Mouse (Mus musculus) kidney, postnatal 0 days (tissue): ENCODE measurements at regions not wholly inside any gene's neighbourhood (a gene's known extent, or its start where the extent isn't known, plus 50 kb on each side); places are given as distances from the start of the nearest gene placed in this dataset.

ENCODE experiments used
- ATAC-seq: fragments of 200-750 bp; cut with Nextera tagmentation; replicated peaks from 2 replicates; pipeline ENCODE4 v1.8.0; 2017; ENCODE audit warnings: low read depth, moderate number of reproducible peaks, moderate TSS enrichment, moderate library complexity; ENCODE audit not compliant: low FRiP score
- DNase-seq: peaks from one replicate; pipeline ENCODE4 v3.0.0-alpha.2; 2016; ENCODE audit warnings: low spot score
- H3K27ac ChIP-seq: fragments of 300-500 bp; sonication (generic); 2 replicates; pipeline ENCODE4 v1.5.1; 2014; ENCODE audit warnings: mild to moderate bottlenecking
- H3K27me3 ChIP-seq: fragments of 300-500 bp; sonication (generic); 2 replicates; pipeline ENCODE4 v1.6.1; 2014; ENCODE audit warnings: low read length, mixed read lengths; ENCODE audit not compliant: insufficient read depth
- H3K36me3 ChIP-seq: fragments of 300-500 bp; sonication (generic); 2 replicates; pipeline ENCODE4 v1.6.1; 2014; ENCODE audit warnings: low read length, mixed read lengths; ENCODE audit not compliant: insufficient read depth
- H3K4me1 ChIP-seq: fragments of 300-500 bp; sonication (generic); replicated peaks from 2 replicates; pipeline ENCODE4 v1.6.1; 2014; ENCODE audit warnings: antibody characterized with exemption, low read length, mixed read lengths; ENCODE audit not compliant: insufficient read depth
- H3K4me2 ChIP-seq: fragments of 300-500 bp; sonication (generic); 2 replicates; pipeline ENCODE4 v1.6.1; 2014; ENCODE audit warnings: mild to moderate bottlenecking, low read length, moderate library complexity, mixed read lengths
- H3K4me3 ChIP-seq: fragments of 300-500 bp; sonication (generic); replicated peaks from 2 replicates; pipeline ENCODE4 v1.5.1; 2014; ENCODE audit warnings: low read depth, low read length
- H3K9ac ChIP-seq: fragments of 300-500 bp; sonication (generic); 2 replicates; pipeline ENCODE4 v1.6.1; 2014; ENCODE audit warnings: low read depth, low read length
- H3K9me3 ChIP-seq: fragments of 300-500 bp; sonication (generic); replicated peaks from 2 replicates; pipeline ENCODE4 v1.6.1; 2016; ENCODE audit warnings: low read length, inconsistent platforms, mixed read lengths
- CTCF ChIP-seq: IDR thresholded peaks from 2 replicates; pipeline ENCODE4 v1.5.1; 2016; ENCODE audit warnings: antibody characterized with exemption, low read depth, mild to moderate bottlenecking, moderate library complexity
- WGBS: fragments of 180-500 bp; shearing (Covaris S2); extraction: QIAGEN DNeasy Blood & Tissue Kit; methylation state at CpG from one replicate; pipeline ENCODE4 v1.1.7; 2014; 5-methylcytosine and 5-hydroxymethylcytosine counted together

- H3K4me1 ChIP-seq = no peaks in the 10 kb centered on the region
- DNase-seq (no peak), ATAC-seq (no peak)
- no peak overlapping the region for H3K27ac ChIP-seq
- no peaks in the 10 kb centered on the region for H3K9me3 ChIP-seq
- 69% methylated on average over 5 of the region's 5 CpGs for WGBS
- no peak overlapping the region for H3K9ac ChIP-seq
- no peak overlapping the region for H3K4me3 ChIP-seq
- no peaks in the 10 kb centered on the region for H3K27me3 ChIP-seq
- TF ChIP-seq CTCF = no peak
- no peak overlapping the region for H3K4me2 ChIP-seq
- H3K36me3 ChIP-seq = no peaks in the 10 kb centered on the region
Measured at GRCm38 (mm10) chr7:113682271-113682670, 83.5 kb upstream of the Spon1 start.

DNA sequence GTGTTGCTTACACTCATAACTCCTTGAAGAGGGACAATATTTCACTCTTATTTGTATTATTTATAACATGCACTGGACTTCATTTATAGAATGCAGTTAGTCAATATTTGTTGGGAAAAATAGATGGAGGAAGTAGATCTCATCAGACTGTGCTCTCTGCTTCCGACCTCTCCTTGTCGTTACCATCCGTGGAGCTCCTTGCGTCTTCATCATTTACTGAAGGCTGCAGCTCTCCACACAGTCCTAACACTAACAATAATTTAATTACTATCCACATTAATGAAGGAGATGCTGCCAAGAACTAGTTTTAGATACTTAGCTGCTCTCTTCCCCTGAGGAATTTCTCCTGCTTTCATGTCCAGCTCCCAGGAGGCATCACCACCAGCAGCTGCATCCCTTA, 80.4 kb upstream of the Spon1 start:
- Histone ChIP-seq H3K4me2 (no peak overlapping the region), H3K27me3 (no peaks in the 10 kb centered on the region), H3K4me1 (no peaks in the 10 kb centered on the region), H3K9me3 (no peaks in the 10 kb centered on the region), H3K9ac (no peak overlapping the region), H3K27ac (no peak overlapping the region), H3K4me3 (no peak overlapping the region), H3K36me3 (no peaks in the 10 kb centered on the region)
- DNase-seq (no peak), ATAC-seq (no peak)
- 80% methylated on average over 4 of the region's 4 CpGs for WGBS
- no peak for TF ChIP-seq CTCF

GRCm38 (mm10) chr7:113686527-113686926, 79.3 kb upstream of the Spon1 start:
- H3K4me3 ChIP-seq = no peak overlapping the region
- no peak overlapping the region for H3K4me2 ChIP-seq
- H3K27me3 ChIP-seq = no peaks in the 10 kb centered on the region
- no peaks in the 10 kb centered on the region for H3K4me1 ChIP-seq
- H3K36me3 ChIP-seq = no peaks in the 10 kb centered on the region
- 65% methylated on average over 3 of the region's 3 CpGs for WGBS
- DNase-seq (no peak), ATAC-seq (no peak)
- no peaks in the 10 kb centered on the region for H3K9me3 ChIP-seq
- H3K9ac ChIP-seq = no peak overlapping the region
- no peak overlapping the region for H3K27ac ChIP-seq
- TF ChIP-seq CTCF = no peak

- no peaks in the 10 kb centered on the region for H3K36me3 ChIP-seq
- H3K27ac ChIP-seq = no peak overlapping the region
- 84% methylated on average over 6 of the region's 6 CpGs for WGBS
- TF ChIP-seq CTCF = no peak
- H3K4me1 ChIP-seq = no peaks in the 10 kb centered on the region
- H3K4me3 ChIP-seq = no peak overlapping the region
- no peak for ATAC-seq
- no peaks in the 10 kb centered on the region for H3K9me3 ChIP-seq
- H3K27me3 ChIP-seq = no peaks in the 10 kb centered on the region
- no peak overlapping the region for H3K9ac ChIP-seq
- no peak overlapping the region for H3K4me2 ChIP-seq
- no peak for DNase-seq
Measured at GRCm38 (mm10) chr7:113687566-113687965, 78.2 kb upstream of the Spon1 start.

GRCm38 (mm10) chr7:113688231-113688669, 77.5 kb upstream of the Spon1 start:
- Histone ChIP-seq H3K9ac (no peak overlapping the region), H3K9me3 (no peaks in the 10 kb centered on the region), H3K4me1 (no peaks in the 10 kb centered on the region), H3K27ac (no peak overlapping the region), H3K27me3 (no peaks in the 10 kb centered on the region), H3K4me2 (no peak overlapping the region), H3K4me3 (no peak overlapping the region), H3K36me3 (no peaks in the 10 kb centered on the region)
- TF ChIP-seq CTCF = no peak
- no peak for ATAC-seq
- WGBS = 55% methylated on average over 8 of the region's 8 CpGs
- no peak for DNase-seq

DNA sequence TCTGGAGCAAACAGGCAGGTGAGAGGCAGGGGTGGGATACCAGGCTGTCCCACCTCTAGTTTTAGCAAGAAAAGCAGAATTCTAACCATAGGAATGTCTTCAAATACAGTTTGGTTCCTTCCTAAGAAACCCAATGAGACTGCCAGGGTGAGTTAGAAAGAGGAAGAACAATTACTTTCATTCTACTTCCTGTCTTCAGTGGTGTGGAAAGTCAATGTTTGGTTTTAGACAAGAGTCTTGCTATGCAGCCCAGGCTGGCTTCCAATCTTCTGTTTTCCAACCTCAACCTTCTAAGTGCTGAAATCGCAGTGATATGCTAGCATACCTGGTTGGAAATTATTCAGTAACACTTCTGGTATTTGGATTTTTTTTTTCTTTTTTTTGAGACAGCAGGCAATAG, 77.1 kb upstream of the Spon1 start:
- Histone ChIP-seq H3K36me3 (no peaks in the 10 kb centered on the region), H3K27ac (no peak overlapping the region), H3K4me3 (no peak overlapping the region), H3K4me2 (no peak overlapping the region), H3K4me1 (no peaks in the 10 kb centered on the region), H3K9ac (no peak overlapping the region), H3K27me3 (no peaks in the 10 kb centered on the region), H3K9me3 (no peaks in the 10 kb centered on the region)
- no peak for DNase-seq
- ATAC-seq = no peak
- 82% methylated on average over 1 of the region's 1 CpGs for WGBS
- TF ChIP-seq CTCF = no peak

- H3K9me3 ChIP-seq = no peaks in the 10 kb centered on the region
- no peak for ATAC-seq
- no peak overlapping the region for H3K9ac ChIP-seq
- 73% methylated on average over 2 of the region's 2 CpGs for WGBS
- H3K4me1 ChIP-seq = no peaks in the 10 kb centered on the region
- H3K36me3 ChIP-seq = no peaks in the 10 kb centered on the region
- DNase-seq = no peak
- H3K27me3 ChIP-seq = no peaks in the 10 kb centered on the region
- H3K4me3 ChIP-seq = no peak overlapping the region
- TF ChIP-seq CTCF = no peak
- H3K4me2 ChIP-seq = no peak overlapping the region
- H3K27ac ChIP-seq = no peak overlapping the region
Measured at GRCm38 (mm10) chr7:113689131-113689530, 76.7 kb upstream of the Spon1 start.
